Mouse (Mus musculus) hindbrain, embryonic 16.5 days (tissue): ENCODE data around the gene Dazl. TPM values are rescaled to one million over a fixed set of nuclear protein-coding genes. Genes with fewer than 3 reads are reported as not detected.

Experiments
- ATAC-seq: fragments of 200-750 bp; cut with Nextera tagmentation; 2 replicates; pipeline ENCODE4 v1.8.0; 2017; ENCODE audit warnings: moderate TSS enrichment, moderate library complexity
- H3K27ac ChIP-seq: fragments of 300-500 bp; sonication (generic); 2 replicates; pipeline ENCODE4 v1.5.1; 2014; ENCODE audit warnings: low read depth, mild to moderate bottlenecking, control low read depth, low read length, moderate library complexity
- H3K27me3 ChIP-seq: fragments of 300-500 bp; sonication (generic); replicated peaks from 2 replicates; pipeline ENCODE4 v1.6.1; 2014; ENCODE audit warnings: low read length; ENCODE audit not compliant: control insufficient read depth, insufficient read depth
- H3K36me3 ChIP-seq: fragments of 300-500 bp; sonication (generic); 2 replicates; pipeline ENCODE4 v1.6.1; 2014; ENCODE audit warnings: mild to moderate bottlenecking, low read length, moderate library complexity, mixed read lengths; ENCODE audit not compliant: control insufficient read depth, insufficient read depth
- H3K4me1 ChIP-seq: fragments of 300-500 bp; sonication (generic); 2 replicates; pipeline ENCODE4 v1.6.1; 2014; ENCODE audit warnings: low read depth, low read length; ENCODE audit not compliant: control insufficient read depth, insufficient read depth
- H3K4me2 ChIP-seq: fragments of 300-500 bp; sonication (generic); 2 replicates; pipeline ENCODE4 v1.6.1; 2014; ENCODE audit warnings: mild to moderate bottlenecking, low read length, control low read depth, moderate library complexity
- H3K4me3 ChIP-seq: fragments of 300-500 bp; sonication (generic); 2 replicates; pipeline ENCODE4 v1.5.1; 2014; ENCODE audit warnings: mild to moderate bottlenecking, low read length, control low read depth, moderate library complexity
- H3K9ac ChIP-seq: fragments of 300-500 bp; sonication (generic); 2 replicates; pipeline ENCODE4 v1.6.1; 2014; ENCODE audit warnings: low read depth, mild to moderate bottlenecking, control low read depth, low read length, moderate library complexity
- H3K9me3 ChIP-seq: fragments of 300-500 bp; sonication (generic); 2 replicates; pipeline ENCODE4 v1.6.1; 2014; ENCODE audit warnings: mild to moderate bottlenecking, low read length, moderate library complexity; ENCODE audit not compliant: control insufficient read depth
- WGBS: fragments of 180-500 bp; shearing (Covaris S2); extraction: QIAGEN DNeasy Blood & Tissue Kit; methylation state at CpG from one replicate; pipeline ENCODE4 v1.1.7; 2014; 5-methylcytosine and 5-hydroxymethylcytosine counted together
- polyA plus RNA-seq: library from polyadenylated mRNA; unstranded; fragments of >200 nt; fragmentation: Nextera tagmentation; extraction: Ambion mirVana; gene quantifications from 2 replicates; pipeline ENCODE4 v1.2.1, GENCODE M21; 2015

The Dazl gene
- polyA plus RNA-seq, 1 experiment from 2014 or later = 0.50 TPM

DNA sequence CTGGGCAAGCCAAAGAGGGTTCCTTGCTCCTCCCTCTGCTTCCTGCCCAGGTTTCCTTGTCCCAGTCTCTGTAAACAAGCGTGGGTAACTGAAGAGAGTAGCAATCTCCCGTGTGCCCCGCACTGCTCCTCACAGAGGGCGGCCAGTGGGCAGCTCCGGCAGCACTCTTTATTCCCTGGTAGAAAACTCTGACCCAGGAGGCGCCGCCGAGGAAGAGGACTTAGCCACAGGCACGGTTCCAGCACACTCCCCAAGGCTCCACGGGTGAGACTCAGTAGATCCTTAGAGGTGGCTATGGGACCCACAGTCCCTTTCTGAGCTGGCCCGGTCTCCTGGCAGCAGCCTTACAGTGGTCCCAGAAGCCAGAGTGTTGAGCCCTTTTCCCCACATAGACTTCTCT, 50.1 kb downstream of the Dazl start:
- 90% methylated on average over 11 of the region's 11 CpGs for WGBS
- Histone ChIP-seq H3K9me3 (no peaks in the 10 kb centered on the region), H3K27me3 (0 out of 2 replicates have a peak, but pooled peaks cover 2% of the 10 kb centered on the region), H3K36me3 (no peaks in the 10 kb centered on the region), H3K27ac (no peak overlapping the region), H3K4me2 (no peak overlapping the region), H3K4me1 (no peaks in the 10 kb centered on the region), H3K4me3 (no peak overlapping the region), H3K9ac (no peak overlapping the region)
- no peak for ATAC-seq

DNA sequence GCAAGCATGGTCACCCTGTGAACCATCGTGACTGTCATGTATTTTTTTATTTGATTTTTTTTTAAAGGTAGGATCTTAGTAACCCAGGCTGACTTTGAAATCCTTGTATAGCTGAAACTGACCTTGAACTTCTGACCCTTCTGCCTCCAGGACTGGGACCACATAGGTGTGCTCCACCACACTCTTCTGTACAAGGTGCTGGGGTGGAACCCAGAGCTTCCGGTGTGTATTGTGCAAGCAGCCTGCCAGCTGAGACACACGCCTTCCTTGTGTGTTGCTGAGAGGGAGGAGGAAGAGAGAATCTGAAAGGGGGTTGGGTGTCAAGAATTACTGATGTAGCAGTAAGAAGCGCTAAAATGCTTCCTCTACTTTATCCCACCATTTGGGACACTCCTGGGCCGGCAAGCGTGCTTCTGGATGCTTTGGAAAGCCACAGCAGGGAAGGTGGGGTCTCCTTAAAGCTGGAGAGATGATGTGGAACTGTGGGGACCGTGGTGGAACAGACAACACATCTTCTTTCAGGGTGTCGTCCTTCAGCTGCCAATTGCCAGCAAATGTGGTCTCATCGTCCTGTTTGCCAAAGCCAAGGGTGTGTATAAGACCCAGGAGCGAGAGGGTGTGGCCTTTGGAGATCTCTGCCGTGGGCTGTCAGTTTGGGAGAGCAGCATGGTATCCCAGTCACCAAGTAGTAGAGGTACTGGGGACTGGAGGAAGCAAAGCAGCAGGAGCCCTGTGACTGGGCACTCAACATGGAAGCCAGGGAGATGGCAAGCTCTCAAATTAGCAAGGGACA, 55.4 kb downstream of the Dazl start:
- Histone ChIP-seq H3K4me3 (no peak overlapping the region), H3K9ac (no peak overlapping the region), H3K36me3 (no peaks in the 10 kb centered on the region), H3K4me2 (no peak overlapping the region), H3K27ac (no peak overlapping the region), H3K27me3 (0 out of 2 replicates have a peak, but pooled peaks cover 2% of the 10 kb centered on the region), H3K9me3 (no peaks in the 10 kb centered on the region), H3K4me1 (peaks cover 13% of the 10 kb centered on the region)
- no peak for ATAC-seq
- 61% methylated on average over 11 of the region's 11 CpGs for WGBS

DNA sequence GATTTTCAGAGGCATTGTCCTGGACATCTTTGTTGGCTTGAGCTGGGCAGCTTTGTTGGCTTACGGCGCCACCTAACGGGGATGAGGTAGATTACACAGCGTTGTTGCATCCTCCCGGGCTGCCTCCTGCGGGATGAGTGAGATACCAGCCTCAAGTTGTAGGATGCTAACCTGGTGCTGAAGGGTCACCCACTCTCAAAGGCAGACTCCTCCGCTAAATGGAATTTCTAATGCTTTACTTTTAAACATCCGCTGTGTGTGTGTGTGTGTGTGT, 56.1 kb downstream of the Dazl start:
- Histone ChIP-seq H3K4me2 (peak overlapping the region; percentile 34), H3K27ac (peak overlapping the region; percentile 60), H3K9ac (no peak overlapping the region), H3K4me3 (no peak overlapping the region), H3K36me3 (no peaks in the 10 kb centered on the region), H3K4me1 (peaks cover 13% of the 10 kb centered on the region), H3K27me3 (0 out of 2 replicates have a peak, but pooled peaks cover 2% of the 10 kb centered on the region), H3K9me3 (no peaks in the 10 kb centered on the region)
- WGBS = 2% methylated on average over 8 of the region's 8 CpGs
- ATAC-seq = peak; percentile 82

- WGBS = 15% methylated on average over 9 of the region's 9 CpGs
- Histone ChIP-seq H3K27ac (peak overlapping the region; percentile 60), H3K36me3 (no peaks in the 10 kb centered on the region), H3K9ac (peak overlapping the region; percentile 3; the same call in 1 of the 2 replicates), H3K4me2 (peak overlapping the region; percentile 34), H3K4me1 (peaks cover 13% of the 10 kb centered on the region), H3K4me3 (no peak overlapping the region), H3K27me3 (0 out of 2 replicates have a peak, but pooled peaks cover 2% of the 10 kb centered on the region), H3K9me3 (no peaks in the 10 kb centered on the region)
- peak; percentile 87 for ATAC-seq
Measured at GRCm38 (mm10) chr17:50236702-50237435, 56.6 kb downstream of the Dazl start.

- H3K9ac ChIP-seq = no peak overlapping the region
- no peaks in the 10 kb centered on the region for H3K9me3 ChIP-seq
- peak overlapping the region; percentile 60 for H3K27ac ChIP-seq
- H3K4me3 ChIP-seq = no peak overlapping the region
- WGBS = 32% methylated on average over 13 of the region's 13 CpGs
- no peak overlapping the region for H3K4me2 ChIP-seq
- peaks cover 13% of the 10 kb centered on the region for H3K4me1 ChIP-seq
- no peaks in the 10 kb centered on the region for H3K36me3 ChIP-seq
- peak; percentile 53 for ATAC-seq
- H3K27me3 ChIP-seq = 0 out of 2 replicates have a peak, but pooled peaks cover 2% of the 10 kb centered on the region
Measured at GRCm38 (mm10) chr17:50235943-50236701, 57.3 kb downstream of the Dazl start.

- WGBS = 82% methylated on average over 5 of the region's 5 CpGs
Measured at GRCm38 (mm10) chr17:50233956-50234355, 59.5 kb downstream of the Dazl start.

GRCm38 (mm10) chr17:50232821-50233220, 60.6 kb downstream of the Dazl start:
- Histone ChIP-seq H3K4me1 (peaks cover 13% of the 10 kb centered on the region), H3K4me2 (no peak overlapping the region), H3K27me3 (no peaks in the 10 kb centered on the region), H3K9ac (no peak overlapping the region), H3K27ac (no peak overlapping the region), H3K9me3 (no peaks in the 10 kb centered on the region), H3K4me3 (no peak overlapping the region), H3K36me3 (no peaks in the 10 kb centered on the region)
- ATAC-seq = no peak
- WGBS = 82% methylated on average over 11 of the region's 11 CpGs

More at GRCm38 (mm10) chr17:50233956-50234355, 59.5 kb downstream of the Dazl start:
- Histone ChIP-seq H3K36me3 (no peaks in the 10 kb centered on the region), H3K9me3 (no peaks in the 10 kb centered on the region), H3K4me2 (no peak overlapping the region), H3K27ac (no peak overlapping the region), H3K4me3 (no peak overlapping the region), H3K4me1 (peaks cover 13% of the 10 kb centered on the region), H3K9ac (no peak overlapping the region), H3K27me3 (0 out of 2 replicates have a peak, but pooled peaks cover 2% of the 10 kb centered on the region)
- ATAC-seq = no peak

- H3K9me3 ChIP-seq = no peaks in the 10 kb centered on the region
- H3K27me3 ChIP-seq = no peaks in the 10 kb centered on the region
- WGBS = 80% methylated on average over 8 of the region's 8 CpGs
- peaks cover 2% of the 10 kb centered on the region; the same call in 1 of the 2 replicates for H3K4me1 ChIP-seq
- no peak overlapping the region for H3K4me3 ChIP-seq
- ATAC-seq = no peak
- H3K27ac ChIP-seq = no peak overlapping the region
- H3K36me3 ChIP-seq = no peaks in the 10 kb centered on the region
- no peak overlapping the region for H3K4me2 ChIP-seq
- no peak overlapping the region for H3K9ac ChIP-seq
Measured at GRCm38 (mm10) chr17:50231206-50231605, 62.2 kb downstream of the Dazl start.

- no peak overlapping the region for H3K27ac ChIP-seq
- WGBS = 83% methylated on average over 4 of the region's 4 CpGs
- H3K27me3 ChIP-seq = no peaks in the 10 kb centered on the region
- no peak overlapping the region for H3K4me2 ChIP-seq
- no peaks in the 10 kb centered on the region for H3K36me3 ChIP-seq
- no peaks in the 10 kb centered on the region for H3K9me3 ChIP-seq
- H3K4me1 ChIP-seq = no peaks in the 10 kb centered on the region
- no peak overlapping the region for H3K4me3 ChIP-seq
- no peak overlapping the region for H3K9ac ChIP-seq
- no peak for ATAC-seq
Measured at GRCm38 (mm10) chr17:50229534-50229933, 63.9 kb downstream of the Dazl start.
